Mouse (Mus musculus) midbrain, embryonic 12.5 days (tissue): ENCODE measurements around the gene Chsy1. TPM values are rescaled to one million over a fixed set of nuclear protein-coding genes. Genes with fewer than 3 reads are reported as not detected.

Experiments
- ATAC-seq: fragments of 200-750 bp; cut with Nextera tagmentation; 2 replicates; pipeline ENCODE4 v1.8.0; 2017; ENCODE audit warnings: low read depth, moderate TSS enrichment, moderate library complexity; ENCODE audit not compliant: low FRiP score
- H3K27ac ChIP-seq: fragments of 300-500 bp; sonication (generic); replicated peaks from 2 replicates; pipeline ENCODE4 v1.5.1; 2016; ENCODE audit warnings: mild to moderate bottlenecking
- H3K27me3 ChIP-seq: fragments of 300-500 bp; sonication (generic); 2 replicates; pipeline ENCODE4 v1.6.1; 2016; ENCODE audit warnings: mild to moderate bottlenecking
- H3K36me3 ChIP-seq: fragments of 300-500 bp; sonication (generic); 2 replicates; pipeline ENCODE4 v1.6.1; 2016
- H3K4me1 ChIP-seq: fragments of 300-500 bp; sonication (generic); 2 replicates; pipeline ENCODE4 v1.6.1; 2016
- H3K4me2 ChIP-seq: fragments of 300-500 bp; sonication (generic); replicated peaks from 2 replicates; pipeline ENCODE4 v1.6.1; 2016; ENCODE audit warnings: mild to moderate bottlenecking, moderate library complexity
- H3K4me3 ChIP-seq: fragments of 300-500 bp; sonication (generic); 2 replicates; pipeline ENCODE4 v1.5.1; 2016; ENCODE audit warnings: mild to moderate bottlenecking
- H3K9ac ChIP-seq: fragments of 300-500 bp; sonication (generic); replicated peaks from 2 replicates; pipeline ENCODE4 v1.6.1; 2016; ENCODE audit warnings: mild to moderate bottlenecking, moderate library complexity
- H3K9me3 ChIP-seq: fragments of 300-500 bp; sonication (generic); 2 replicates; pipeline ENCODE4 v1.6.1; 2016; ENCODE audit warnings: mild to moderate bottlenecking
- WGBS: fragments of 180-500 bp; shearing (Covaris S2); methylation state at CpG from one replicate; pipeline ENCODE4 v1.1.7; 2016; 5-methylcytosine and 5-hydroxymethylcytosine counted together
- polyA plus RNA-seq: library from polyadenylated mRNA; unstranded; fragments of >200 nt; fragmentation: Nextera tagmentation; extraction: Ambion mirVana; gene quantifications from 2 replicates; pipeline ENCODE4 v1.2.1, GENCODE M21; 2016

The Chsy1 gene
- polyA plus RNA-seq, 1 experiment from 2014 or later = 13.2 TPM

DNA sequence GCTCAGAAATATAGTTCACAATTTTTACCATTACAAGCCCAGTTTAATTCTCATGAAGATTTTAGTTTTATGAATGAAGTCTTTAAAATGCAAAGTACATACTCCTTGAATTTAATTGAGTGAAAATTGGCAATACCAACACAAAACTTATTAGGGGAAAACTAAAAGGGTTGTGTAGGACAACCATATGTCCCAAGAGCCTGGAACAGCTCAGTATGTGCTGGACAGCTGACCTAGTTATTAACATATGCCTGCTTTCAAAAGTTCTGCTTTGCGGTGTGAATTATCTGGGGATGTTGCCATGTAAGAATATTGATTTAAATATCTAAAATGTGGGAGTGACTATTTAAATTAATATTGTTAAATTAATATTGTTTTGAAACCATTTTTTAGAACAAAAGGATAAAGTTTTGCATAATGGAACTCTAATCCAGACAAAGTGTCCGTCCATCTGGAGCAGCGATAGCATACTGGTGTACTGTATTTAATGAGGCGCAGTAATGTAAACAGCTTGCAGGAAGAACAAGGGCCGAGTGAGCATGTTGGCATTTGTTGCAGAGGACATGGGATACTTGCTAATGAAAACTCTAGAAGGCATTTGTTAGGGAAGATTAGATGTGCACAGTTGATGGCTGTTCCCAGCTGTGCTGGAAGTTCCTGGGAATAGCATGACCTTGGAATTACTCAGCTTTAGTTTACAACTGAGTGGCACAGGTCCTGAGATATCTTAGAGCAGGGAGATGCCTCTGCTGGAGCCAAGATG is 55.9 kb downstream of the Chsy1 start:
- Histone ChIP-seq H3K27ac (peak overlapping the region; percentile 60; the same call in 1 of the 2 replicates), H3K36me3 (no peaks in the 10 kb centered on the region), H3K27me3 (no peaks in the 10 kb centered on the region), H3K4me1 (peaks cover 19% of the 10 kb centered on the region), H3K9ac (no peak overlapping the region), H3K4me2 (no peak overlapping the region), H3K9me3 (no peaks in the 10 kb centered on the region), H3K4me3 (no peak overlapping the region)
- ATAC-seq = no peak
- 60% methylated on average over 5 of the region's 5 CpGs for WGBS

GRCm38 (mm10) chr7:66168877-66169276 is 59.6 kb downstream of the Chsy1 start:
- Histone ChIP-seq H3K4me2 (no peak overlapping the region), H3K9me3 (no peaks in the 10 kb centered on the region), H3K36me3 (peaks cover 29% of the 10 kb centered on the region), H3K27me3 (no peaks in the 10 kb centered on the region), H3K27ac (no peak overlapping the region), H3K4me3 (no peak overlapping the region), H3K4me1 (peaks cover 16% of the 10 kb centered on the region), H3K9ac (no peak overlapping the region)
- 93% methylated on average over 7 of the region's 7 CpGs for WGBS
- ATAC-seq = no peak

DNA sequence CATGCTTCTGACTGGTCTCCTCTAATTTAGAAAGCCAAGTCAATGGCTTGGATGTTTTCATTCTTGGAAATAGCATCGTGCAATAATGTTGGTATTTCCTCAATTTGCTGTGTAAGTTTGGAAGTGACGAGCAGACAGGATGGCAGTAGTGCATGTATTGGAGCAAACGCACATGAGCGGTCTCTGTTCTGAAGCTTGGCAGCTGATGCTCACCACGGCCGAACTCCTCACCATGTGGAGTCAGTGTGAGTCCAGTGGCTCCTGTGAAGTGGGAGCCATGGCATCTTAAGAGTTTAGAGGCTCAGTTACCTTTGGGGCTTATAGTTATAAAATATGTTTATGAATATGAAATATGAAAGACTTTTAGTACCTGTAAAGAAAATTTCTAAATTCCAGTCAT is 60.2 kb downstream of the Chsy1 start:
- H3K4me3 ChIP-seq = no peak overlapping the region
- no peak overlapping the region for H3K4me2 ChIP-seq
- no peak for ATAC-seq
- peaks cover 35% of the 10 kb centered on the region for H3K36me3 ChIP-seq
- H3K9ac ChIP-seq = no peak overlapping the region
- 89% methylated on average over 6 of the region's 6 CpGs for WGBS
- no peak overlapping the region for H3K27ac ChIP-seq
- H3K9me3 ChIP-seq = no peaks in the 10 kb centered on the region
- H3K27me3 ChIP-seq = no peaks in the 10 kb centered on the region
- H3K4me1 ChIP-seq = peaks cover 10% of the 10 kb centered on the region

GRCm38 (mm10) chr7:66170802-66171505 is 61.6 kb downstream of the Chsy1 start:
- H3K27me3 ChIP-seq = no peaks in the 10 kb centered on the region
- peaks cover 43% of the 10 kb centered on the region for H3K36me3 ChIP-seq
- H3K4me2 ChIP-seq = no peak overlapping the region
- no peak overlapping the region for H3K4me3 ChIP-seq
- H3K9ac ChIP-seq = no peak overlapping the region
- no peak for ATAC-seq
- no peaks in the 10 kb centered on the region for H3K9me3 ChIP-seq
- no peaks in the 10 kb centered on the region for H3K4me1 ChIP-seq
- 95% methylated on average over 27 of the region's 27 CpGs for WGBS
- H3K27ac ChIP-seq = no peak overlapping the region

DNA sequence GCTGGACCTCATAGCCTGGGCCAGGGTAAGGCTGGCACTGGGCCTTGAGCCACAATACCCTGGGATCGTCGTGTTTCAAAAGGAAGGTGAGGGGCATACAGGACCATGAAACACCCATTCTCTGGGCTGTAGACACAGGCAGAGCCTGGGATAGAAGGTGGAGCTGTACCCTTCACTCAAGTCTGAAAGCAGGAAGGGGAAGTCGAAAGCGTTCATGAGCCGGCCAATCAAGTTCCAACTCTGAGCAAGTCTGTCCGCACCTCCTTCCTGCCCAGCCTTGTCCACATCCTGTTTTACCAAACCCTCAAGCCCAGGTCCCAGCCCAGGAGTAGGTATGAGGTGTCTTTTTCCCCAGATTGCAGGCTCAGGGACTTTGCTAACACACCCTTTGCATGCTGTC is 66.4 kb downstream of the Chsy1 start:
- WGBS = 94% methylated on average over 6 of the region's 6 CpGs

GRCm38 (mm10) chr7:66176256-66176655 is 66.9 kb downstream of the Chsy1 start:
- H3K36me3 ChIP-seq = peaks cover 38% of the 10 kb centered on the region

More for the DNA sequence above, 66.4 kb downstream of the Chsy1 start:
- Histone ChIP-seq H3K27ac (no peak overlapping the region), H3K9me3 (no peaks in the 10 kb centered on the region), H3K27me3 (no peaks in the 10 kb centered on the region), H3K36me3 (peaks cover 43% of the 10 kb centered on the region), H3K4me3 (no peak overlapping the region), H3K4me2 (no peak overlapping the region), H3K4me1 (no peaks in the 10 kb centered on the region), H3K9ac (no peak overlapping the region)
- no peak for ATAC-seq

DNA sequence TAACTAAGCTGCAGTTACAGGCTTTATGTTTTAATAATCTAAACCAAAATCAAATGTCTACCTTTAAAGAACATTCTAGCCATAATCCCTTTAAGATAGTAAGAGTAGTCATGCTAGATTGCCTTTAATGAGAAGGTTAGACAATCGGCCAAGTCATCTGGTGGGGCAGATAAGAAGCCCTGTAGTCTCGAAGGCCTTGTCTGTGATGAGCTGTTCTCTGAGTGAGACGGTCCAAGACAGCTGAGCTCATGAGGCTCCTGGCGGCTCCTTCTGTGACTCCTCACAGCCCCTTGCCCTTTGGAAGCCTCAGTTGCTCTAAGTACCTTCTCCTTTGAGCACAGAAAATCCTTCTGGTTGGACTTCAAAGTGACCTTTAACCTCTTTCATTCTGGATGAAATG is 67.6 kb downstream of the Chsy1 start:
- H3K27me3 ChIP-seq = no peaks in the 10 kb centered on the region
- no peak overlapping the region for H3K27ac ChIP-seq
- H3K4me3 ChIP-seq = no peak overlapping the region
- no peaks in the 10 kb centered on the region for H3K4me1 ChIP-seq
- no peak for ATAC-seq
- H3K9me3 ChIP-seq = no peaks in the 10 kb centered on the region
- H3K36me3 ChIP-seq = peaks cover 31% of the 10 kb centered on the region
- no peak overlapping the region for H3K9ac ChIP-seq
- no peak overlapping the region for H3K4me2 ChIP-seq
- whole genome bisulfite sequencing = 70% methylated on average over 4 of the region's 4 CpGs

More at GRCm38 (mm10) chr7:66176256-66176655, 66.9 kb downstream of the Chsy1 start:
- no peaks in the 10 kb centered on the region for H3K27me3 ChIP-seq
- ATAC-seq = no peak
- no peak overlapping the region for H3K4me3 ChIP-seq
- no peak overlapping the region for H3K4me2 ChIP-seq
- no peak overlapping the region for H3K27ac ChIP-seq
- WGBS = 89% methylated on average over 4 of the region's 4 CpGs
- no peaks in the 10 kb centered on the region for H3K9me3 ChIP-seq
- no peaks in the 10 kb centered on the region for H3K4me1 ChIP-seq
- H3K9ac ChIP-seq = no peak overlapping the region

GRCm38 (mm10) chr7:66178101-66178500 is 68.8 kb downstream of the Chsy1 start:
- Histone ChIP-seq H3K27me3 (no peaks in the 10 kb centered on the region), H3K4me3 (no peak overlapping the region), H3K9me3 (no peaks in the 10 kb centered on the region), H3K9ac (no peak overlapping the region), H3K4me2 (no peak overlapping the region), H3K4me1 (no peaks in the 10 kb centered on the region), H3K36me3 (peaks cover 20% of the 10 kb centered on the region), H3K27ac (no peak overlapping the region)
- ATAC-seq = no peak
- 91% methylated on average over 6 of the region's 6 CpGs for WGBS

DNA sequence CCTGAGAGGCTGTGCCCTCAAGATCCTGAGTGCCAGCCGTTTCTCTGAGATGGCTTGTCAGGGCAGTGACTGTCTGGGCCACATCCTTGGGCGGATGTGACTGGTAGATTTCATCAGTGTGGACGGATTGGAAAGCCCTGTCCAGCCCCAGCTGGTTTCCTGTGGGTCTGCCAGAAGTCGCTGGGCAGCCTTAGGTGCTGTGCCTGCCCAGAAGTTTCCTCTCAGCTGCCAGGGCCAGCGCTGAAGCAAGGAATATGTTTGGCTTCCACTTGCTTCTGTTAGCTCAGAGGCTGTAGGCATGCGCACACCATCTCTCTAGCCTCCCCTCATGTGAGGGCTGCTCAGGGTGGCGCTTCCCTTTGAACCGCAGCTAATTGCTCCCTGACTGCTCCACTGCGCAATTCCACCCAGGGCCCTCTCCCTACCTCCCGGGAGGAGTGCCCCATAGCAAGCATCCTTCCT is 69.8 kb downstream of the Chsy1 start:
- no peaks in the 10 kb centered on the region for H3K9me3 ChIP-seq
- no peaks in the 10 kb centered on the region for H3K4me1 ChIP-seq
- H3K27ac ChIP-seq = no peak overlapping the region
- no peaks in the 10 kb centered on the region for H3K27me3 ChIP-seq
- no peak overlapping the region for H3K4me2 ChIP-seq
- no peak overlapping the region for H3K9ac ChIP-seq
- 75% methylated on average over 10 of the region's 10 CpGs for WGBS
- H3K4me3 ChIP-seq = no peak overlapping the region
- peaks cover 12% of the 10 kb centered on the region for H3K36me3 ChIP-seq
- no peak for ATAC-seq

DNA sequence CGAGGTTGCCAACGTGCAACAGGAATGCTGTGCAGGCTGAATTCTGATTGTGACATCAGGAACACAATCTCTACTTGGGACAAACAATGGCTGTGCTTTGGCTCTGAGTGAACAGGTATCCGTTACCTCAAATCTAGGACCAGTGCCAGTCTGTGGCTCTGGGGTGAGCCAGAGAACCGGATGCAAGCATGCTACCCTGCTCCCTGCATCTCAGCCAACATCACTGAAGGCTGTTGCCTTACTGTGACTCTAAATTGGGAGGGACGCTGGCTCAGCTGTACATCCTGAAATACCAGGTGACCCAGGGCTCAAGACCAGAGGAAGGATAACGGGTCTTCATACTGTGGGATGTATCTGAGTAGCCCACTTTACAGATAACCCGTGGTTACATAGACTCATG is 70.4 kb downstream of the Chsy1 start:
- Histone ChIP-seq H3K4me1 (no peaks in the 10 kb centered on the region), H3K4me3 (no peak overlapping the region), H3K9ac (no peak overlapping the region), H3K36me3 (peaks cover 6% of the 10 kb centered on the region), H3K27ac (no peak overlapping the region), H3K9me3 (no peaks in the 10 kb centered on the region), H3K4me2 (no peak overlapping the region), H3K27me3 (no peaks in the 10 kb centered on the region)
- WGBS = 91% methylated on average over 7 of the region's 7 CpGs
- ATAC-seq = no peak

DNA sequence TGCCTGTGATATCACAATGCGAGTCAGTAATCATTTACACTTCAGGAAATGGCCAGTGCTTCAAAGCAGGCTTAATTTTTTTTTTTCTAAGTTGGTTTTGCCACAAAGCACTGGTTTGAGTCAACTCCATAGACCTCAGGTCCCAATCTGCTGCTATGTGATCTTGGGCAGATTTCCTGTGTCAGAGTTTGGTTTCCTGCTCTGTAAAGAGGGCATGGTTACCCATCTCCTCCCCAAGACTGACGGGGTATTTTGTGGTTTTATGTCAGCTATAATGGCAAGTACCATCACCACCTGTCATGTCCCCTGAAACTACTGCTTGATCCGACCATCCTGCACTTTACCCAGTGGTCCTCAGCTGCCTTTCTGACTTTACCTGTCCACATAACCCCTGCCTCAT is 70.9 kb downstream of the Chsy1 start:
- Histone ChIP-seq H3K4me1 (no peaks in the 10 kb centered on the region), H3K9me3 (no peaks in the 10 kb centered on the region), H3K27ac (no peak overlapping the region), H3K27me3 (no peaks in the 10 kb centered on the region), H3K4me3 (no peak overlapping the region), H3K9ac (no peak overlapping the region), H3K4me2 (no peak overlapping the region), H3K36me3 (peaks cover 4% of the 10 kb centered on the region; the same call in 1 of the 2 replicates)
- no peak for ATAC-seq
- 87% methylated on average over 3 of the region's 3 CpGs for WGBS

GRCm38 (mm10) chr7:66180711-66181365 is 71.5 kb downstream of the Chsy1 start:
- Histone ChIP-seq H3K27ac (no peak overlapping the region), H3K36me3 (peaks cover 2% of the 10 kb centered on the region; the same call in 1 of the 2 replicates), H3K4me3 (no peak overlapping the region), H3K9me3 (no peaks in the 10 kb centered on the region), H3K9ac (no peak overlapping the region), H3K27me3 (no peaks in the 10 kb centered on the region), H3K4me1 (no peaks in the 10 kb centered on the region), H3K4me2 (no peak overlapping the region)
- ATAC-seq = no peak
- WGBS = 86% methylated on average over 10 of the region's 10 CpGs
